Mouse (Mus musculus): ENCODE data around the gene Sla2.
"Not testable (repeated sequence)": the region's sequence is repeated elsewhere in the genome, so short reads cannot be mapped to it uniquely, and the experiment has no call there.

The Sla2 gene

GRCm38 (mm10) chr2:156887017-156887416 is at the start of gene Sla2:
Sla2 (minus strand) TSS chr2:156887192.
- DNase-seq: no peak

- DNase-seq: no peak
These were observed 48.0 kb upstream of the Sla2 start for GRCm38 (mm10) chr2:156935005-156935404.

- no peak for DNase-seq
These were observed 46.4 kb upstream of the Sla2 start for GRCm38 (mm10) chr2:156933426-156933825.

- DNase-seq: no peak
These were observed 44.4 kb upstream of the Sla2 start for GRCm38 (mm10) chr2:156931421-156931820.

GRCm38 (mm10) chr2:156930549-156930948 is 43.6 kb upstream of the Sla2 start:
- DNase-seq: no peak

- no peak for DNase-seq
These were observed 42.6 kb upstream of the Sla2 start for GRCm38 (mm10) chr2:156929519-156930120.

- no peak for DNase-seq
These were observed 41.6 kb upstream of the Sla2 start for GRCm38 (mm10) chr2:156928606-156929005.

GRCm38 (mm10) chr2:156927663-156928062 is 40.7 kb upstream of the Sla2 start:
- DNase-seq: no peak

- DNase-seq: not testable (repeated sequence)
These were observed 38.6 kb upstream of the Sla2 start for GRCm38 (mm10) chr2:156925611-156926010.

- not testable (repeated sequence) for DNase-seq
These were observed 38.1 kb upstream of the Sla2 start for GRCm38 (mm10) chr2:156925075-156925474.

- no peak for DNase-seq
These were observed 37.4 kb upstream of the Sla2 start for GRCm38 (mm10) chr2:156924210-156924898.

- DNase-seq: no peak
These were observed 36.1 kb upstream of the Sla2 start for GRCm38 (mm10) chr2:156923057-156923456.

- no peak for DNase-seq
These were observed 32.8 kb upstream of the Sla2 start for GRCm38 (mm10) chr2:156919796-156920195.

- not testable (repeated sequence) for DNase-seq
These were observed 32.2 kb upstream of the Sla2 start for GRCm38 (mm10) chr2:156919191-156919590.

GRCm38 (mm10) chr2:156918562-156918961 is 31.6 kb upstream of the Sla2 start:
- DNase-seq: no peak

GRCm38 (mm10) chr2:156916419-156917125 is 29.6 kb upstream of the Sla2 start:
- no peak for DNase-seq

- DNase-seq: no peak
These were observed 28.6 kb upstream of the Sla2 start for GRCm38 (mm10) chr2:156915559-156915958.

GRCm38 (mm10) chr2:156913191-156913590 is 26.2 kb upstream of the Sla2 start:
- DNase-seq: no peak

GRCm38 (mm10) chr2:156905931-156906330 is 18.9 kb upstream of the Sla2 start:
- DNase-seq: not testable (repeated sequence)

GRCm38 (mm10) chr2:156904976-156905717 is 18.2 kb upstream of the Sla2 start:
- peak; percentile 87 for DNase-seq

GRCm38 (mm10) chr2:156903367-156903766 is 16.4 kb upstream of the Sla2 start:
- no peak for DNase-seq

GRCm38 (mm10) chr2:156902411-156902810 is 15.4 kb upstream of the Sla2 start:
- not testable (repeated sequence) for DNase-seq

GRCm38 (mm10) chr2:156901883-156902282 is 14.9 kb upstream of the Sla2 start:
- no peak for DNase-seq

Measured in lung, postnatal 10 days (tissue).